Mouse (Mus musculus) heart, adult 9 months (tissue): Measurements from ENCODE around the gene Ndufv2.
"Not testable (repeated sequence)": the region's sequence is repeated elsewhere in the genome, so short reads cannot be mapped to it uniquely, and the experiment has no call there.

Experiments used
- DNase-seq, 2 experiments: peaks; one replicate each; pipeline ENCODE4 v3.0.0; 2022; ENCODE audit warnings: low spot score in 2 of 2

Gene Ndufv2

GRCm38 (mm10) chr17:66085038-66085437 lies 16.3 kb downstream of the Ndufv2 start:
- no peak for DNase-seq

GRCm38 (mm10) chr17:66084486-66084885 lies 16.9 kb downstream of the Ndufv2 start:
- no peak for DNase-seq

- DNase-seq = no peak
Measured at GRCm38 (mm10) chr17:66077437-66077850, 23.9 kb downstream of the Ndufv2 start.

GRCm38 (mm10) chr17:66076934-66077333 lies 24.4 kb downstream of the Ndufv2 start, which contains the start of gene Ankrd12:
Gene Ankrd12, minus strand, starts transcription at chr17:66077089.
- DNase-seq = peak; percentile 97 to 99

GRCm38 (mm10) chr17:66076174-66076927 lies 25.0 kb downstream of the Ndufv2 start:
- DNase-seq = peak in 1 of 2 experiments; percentile 37

GRCm38 (mm10) chr17:66075827-66076173 lies 25.6 kb downstream of the Ndufv2 start:
- peak in 1 of 2 experiments; percentile 17 for DNase-seq

- DNase-seq = no peak
Measured at GRCm38 (mm10) chr17:66073971-66074370, 27.4 kb downstream of the Ndufv2 start.

GRCm38 (mm10) chr17:66069036-66069435 lies 32.3 kb downstream of the Ndufv2 start:
- DNase-seq = not testable (repeated sequence)

- DNase-seq = no peak
Measured at GRCm38 (mm10) chr17:66065115-66065514, 36.2 kb downstream of the Ndufv2 start.

- no peak for DNase-seq
Measured at GRCm38 (mm10) chr17:66061241-66061938, 40.0 kb downstream of the Ndufv2 start.

- no peak for DNase-seq
Measured at GRCm38 (mm10) chr17:66058160-66058559, 43.2 kb downstream of the Ndufv2 start.

GRCm38 (mm10) chr17:66057145-66057544 lies 44.2 kb downstream of the Ndufv2 start:
- DNase-seq = no peak

GRCm38 (mm10) chr17:66053349-66053748 lies 48.0 kb downstream of the Ndufv2 start:
- DNase-seq = no peak

- no peak for DNase-seq
Measured at GRCm38 (mm10) chr17:66048795-66049194, 52.6 kb downstream of the Ndufv2 start.

- DNase-seq = no peak
Measured at GRCm38 (mm10) chr17:66048199-66048598, 53.2 kb downstream of the Ndufv2 start.

GRCm38 (mm10) chr17:66043679-66044078 lies 57.7 kb downstream of the Ndufv2 start:
- not testable (repeated sequence) for DNase-seq

- DNase-seq = no peak
Measured at GRCm38 (mm10) chr17:66041020-66041419, 60.3 kb downstream of the Ndufv2 start.

- no peak for DNase-seq
Measured at GRCm38 (mm10) chr17:66033239-66033638, 68.1 kb downstream of the Ndufv2 start.

- DNase-seq = no peak
Measured at GRCm38 (mm10) chr17:66031991-66032390, 69.4 kb downstream of the Ndufv2 start.
